Mouse (Mus musculus) bone marrow, adult 2 months (tissue): ENCODE results near the gene Smg1.

Source experiments
- CTCF ChIP-seq: fragments of 200-500 bp; IDR thresholded peaks from 2 replicates; pipeline ENCODE4 v1.5.1; 2011; ENCODE audit warnings: low read length, control low read depth; ENCODE audit not compliant: control insufficient read depth, insufficient read depth
- POLR2A ChIP-seq: fragments of 200-500 bp; IDR thresholded peaks from 2 replicates; pipeline ENCODE4 v1.6.1; 2011; ENCODE audit warnings: low read depth, mild to moderate bottlenecking, control low read depth, low read length, borderline replicate concordance; ENCODE audit not compliant: control insufficient read depth

- TF ChIP-seq POLR2A (no peak), CTCF (no peak)
Measured at GRCm38 (mm10) chr7:118143602-118144001, 99.9 kb downstream of the Smg1 start.
